Mouse (Mus musculus): Measurements from ENCODE around the gene Ubc.

Ubc gene

DNA sequence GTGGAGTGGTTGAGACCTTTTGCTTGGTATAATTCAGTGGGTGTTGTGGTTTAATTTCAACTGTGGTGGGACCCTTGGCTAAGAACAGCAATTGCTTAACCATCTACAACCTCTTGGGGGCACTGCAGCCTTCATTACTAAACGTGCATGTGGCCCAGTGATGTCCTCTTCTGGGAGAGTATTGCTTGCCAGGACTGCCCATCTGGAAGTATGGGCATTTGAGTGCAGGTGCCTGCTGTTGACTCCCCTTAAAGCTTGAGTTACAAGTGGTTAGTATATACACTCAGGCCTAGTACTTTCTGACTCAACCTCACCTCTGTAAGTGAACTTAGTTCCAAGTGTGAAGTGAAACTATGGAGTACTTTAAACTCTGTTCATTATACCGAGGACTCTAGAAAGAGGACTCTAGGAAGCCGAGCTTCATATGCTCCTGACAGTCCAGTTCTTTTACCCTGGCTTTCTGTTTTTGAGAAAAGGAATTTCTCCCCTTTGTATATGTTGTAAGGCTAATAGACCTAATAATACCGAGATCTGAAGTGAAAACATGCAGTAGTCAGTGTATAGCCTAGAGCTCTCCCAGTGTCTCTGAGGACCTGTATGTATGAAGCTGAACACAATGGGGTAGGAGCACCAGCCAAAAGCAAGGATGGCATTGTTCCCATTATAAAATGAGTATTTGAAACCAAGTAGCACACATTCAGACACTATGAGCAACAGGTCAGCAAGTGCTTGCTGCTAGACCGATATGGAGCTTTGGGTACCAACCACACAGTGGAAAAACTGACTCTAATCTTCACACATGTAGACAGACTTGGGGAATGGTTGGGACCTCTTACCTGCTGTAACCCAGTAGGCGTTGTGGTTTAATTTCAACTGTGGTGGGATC, 7.1 kb downstream of the Ubc start:
- DNase-seq (ENCODE audit: low spot score): peak; percentile 68

DNA sequence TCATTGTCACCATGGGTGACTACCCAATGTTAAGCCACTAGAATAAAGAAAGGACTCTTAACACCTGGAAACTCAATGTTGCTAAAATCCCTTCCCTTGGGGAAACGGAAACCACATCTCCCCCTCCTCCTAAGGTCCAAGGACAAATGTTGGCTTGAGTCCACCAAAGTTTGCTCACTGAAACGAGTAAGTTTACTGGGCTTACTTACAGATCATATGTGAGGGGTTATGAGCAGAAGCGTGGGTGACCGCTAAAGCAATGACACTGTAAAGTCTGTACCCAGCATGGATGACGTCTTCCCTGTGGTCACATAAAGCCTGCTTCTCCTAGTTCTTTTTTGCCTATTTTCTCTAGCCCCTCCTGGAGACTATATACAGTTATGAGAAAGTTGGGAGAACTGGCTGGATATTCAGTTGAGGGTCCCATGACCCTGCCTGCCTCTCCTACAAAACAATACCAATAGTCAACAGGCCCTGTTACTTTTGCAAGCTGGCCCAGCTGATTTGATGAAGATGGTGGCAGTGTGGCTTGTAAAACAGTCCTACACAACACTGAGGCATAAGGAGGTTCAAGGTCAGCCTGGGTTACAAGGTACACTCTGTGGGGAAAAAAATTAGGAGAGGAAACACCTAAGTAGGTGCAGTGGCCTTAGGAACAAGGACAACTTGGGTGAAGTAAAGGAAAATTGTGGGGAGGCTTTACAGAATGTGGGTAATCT, 7.9 kb downstream of the Ubc start:
- no peak for DNase-seq (ENCODE audit: low spot score)

DNA sequence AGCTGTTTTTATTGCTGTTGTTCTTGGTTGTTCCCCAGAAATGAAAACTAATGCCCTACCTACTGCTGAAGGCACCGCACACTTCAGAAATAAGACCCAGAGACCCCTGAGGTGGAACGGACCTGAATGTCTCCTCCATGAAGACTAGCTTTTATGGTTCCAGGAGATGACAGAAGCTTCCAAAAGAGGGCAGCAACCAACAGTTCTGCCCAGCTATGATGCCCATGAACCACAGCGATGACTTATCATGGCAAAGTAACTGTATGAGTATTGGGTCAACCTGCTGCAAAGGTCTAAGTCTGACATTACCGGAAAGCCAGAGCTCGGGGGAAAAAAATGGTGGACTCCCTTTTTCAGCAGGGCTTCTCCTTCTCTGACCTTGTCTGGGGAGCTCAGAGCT, 11.1 kb downstream of the Ubc start:
- no peak for DNase-seq (ENCODE audit: low spot score)

DNA sequence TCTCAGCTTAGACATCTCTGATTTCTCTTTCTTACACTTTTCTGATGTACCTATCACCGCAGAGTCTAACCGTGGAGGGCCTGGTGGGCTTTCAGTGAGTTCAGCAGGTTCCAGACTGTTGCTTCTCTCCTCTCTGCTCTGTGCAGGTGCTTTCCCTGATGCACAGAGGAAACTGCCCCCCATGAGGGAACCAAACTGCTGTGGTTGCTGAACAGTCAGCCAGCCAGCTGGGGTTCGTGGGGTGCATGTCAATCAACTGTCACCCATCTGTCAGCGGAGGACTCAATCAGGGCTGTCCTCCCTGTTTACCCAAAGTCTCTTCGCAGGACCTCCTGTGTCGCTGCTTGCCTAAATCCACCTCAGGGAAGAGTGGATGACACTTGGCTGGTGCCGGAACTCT, 12.8 kb downstream of the Ubc start:
- no peak for DNase-seq (ENCODE audit: low spot score)

DNA sequence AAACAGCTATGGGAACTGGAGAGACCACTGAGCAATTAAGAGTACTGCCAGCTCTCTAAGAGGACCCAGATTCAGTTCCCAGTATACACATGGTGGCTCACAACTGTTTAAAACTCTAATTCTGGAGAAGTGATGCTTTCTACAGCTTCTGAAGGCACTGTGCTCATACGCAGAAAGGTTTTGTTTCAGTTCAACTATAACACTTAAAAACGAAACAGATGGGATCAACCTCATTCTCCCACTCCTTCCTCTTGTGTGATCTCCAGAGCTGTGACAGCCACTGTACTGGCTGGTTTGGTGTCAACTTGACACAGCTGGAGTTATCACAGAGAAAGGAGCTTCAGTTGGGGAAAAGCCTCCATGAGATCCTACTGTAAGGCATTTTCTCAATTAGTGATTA, 14.1 kb downstream of the Ubc start:
- DNase-seq (ENCODE audit: low spot score): no peak

DNA sequence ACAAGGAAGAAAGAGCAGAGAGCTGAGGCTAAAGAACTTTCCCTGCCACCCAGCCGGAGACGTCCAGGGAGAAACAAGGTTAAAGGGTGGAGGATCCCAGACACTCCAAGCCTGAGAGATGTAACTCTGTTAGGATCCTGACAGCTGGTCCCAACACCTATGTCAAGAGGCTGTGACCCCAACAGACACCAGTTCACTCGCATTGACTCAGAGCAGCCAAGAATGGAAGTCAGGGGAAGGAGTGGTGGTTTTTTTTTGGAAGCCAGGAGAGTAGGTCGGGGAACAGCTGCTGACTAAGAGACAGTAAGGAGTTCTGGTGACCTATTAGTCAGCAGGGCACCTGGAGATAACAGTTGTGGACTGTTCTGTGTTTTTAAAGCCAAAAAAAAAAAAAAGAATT, 18.0 kb downstream of the Ubc start:
- no peak for DNase-seq (ENCODE audit: low spot score)

DNA sequence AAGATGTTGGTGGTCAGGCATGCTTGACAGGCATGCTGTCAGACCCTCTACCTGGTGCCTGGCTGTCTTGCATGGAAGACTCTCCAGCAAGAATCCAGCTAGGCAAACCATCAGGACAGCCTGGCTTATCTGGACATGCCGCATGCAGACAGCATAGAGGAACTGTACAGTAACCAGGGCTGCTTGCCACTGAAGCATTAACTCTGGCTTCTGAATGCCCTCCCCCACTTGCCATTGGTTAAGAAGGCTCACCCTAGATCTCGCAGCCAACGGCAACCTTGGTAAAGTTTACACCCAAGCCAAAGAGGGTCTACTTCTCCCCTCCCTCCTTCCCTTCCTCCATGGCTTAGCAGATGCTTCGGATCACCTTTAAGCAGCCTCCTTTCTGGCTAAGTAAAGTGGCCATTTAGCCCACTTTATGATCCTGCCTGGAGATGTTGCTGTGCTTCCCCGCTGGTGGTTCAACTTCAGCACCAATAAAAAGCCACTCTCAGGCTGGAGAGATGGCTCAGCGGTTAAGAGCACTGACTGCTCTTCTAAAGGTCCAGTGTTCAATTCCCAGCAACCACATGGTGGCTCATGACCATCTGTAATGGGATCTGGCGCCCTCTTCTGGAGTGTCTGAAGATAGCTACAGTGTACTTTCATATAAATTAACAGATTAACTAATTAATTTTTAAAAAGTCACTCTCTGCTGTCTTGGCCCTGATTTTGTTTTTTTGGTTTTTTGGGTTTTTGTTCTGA, 18.9 kb downstream of the Ubc start:
- DNase-seq (ENCODE audit: low spot score): no peak

DNA sequence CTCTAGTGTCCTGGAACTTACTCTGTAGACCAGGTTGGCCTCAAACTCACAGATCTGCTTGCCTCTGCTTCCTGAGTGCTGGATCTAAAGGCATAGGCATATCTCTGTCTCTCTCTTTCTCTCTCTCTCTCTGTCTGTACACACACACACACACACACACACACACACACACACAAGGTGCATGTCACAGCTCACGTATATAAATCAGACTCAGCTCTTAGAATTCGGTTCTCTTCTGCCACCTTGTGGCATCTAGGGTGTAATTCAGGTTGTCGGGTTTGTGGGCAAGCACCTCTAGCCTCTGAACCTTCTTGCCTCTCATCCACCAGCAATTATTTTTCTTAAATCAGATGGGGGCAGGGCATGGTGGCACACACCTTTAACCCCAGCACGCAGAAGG, 21.4 kb downstream of the Ubc start:
- DNase-seq (ENCODE audit: low spot score): peak; percentile 62

DNA sequence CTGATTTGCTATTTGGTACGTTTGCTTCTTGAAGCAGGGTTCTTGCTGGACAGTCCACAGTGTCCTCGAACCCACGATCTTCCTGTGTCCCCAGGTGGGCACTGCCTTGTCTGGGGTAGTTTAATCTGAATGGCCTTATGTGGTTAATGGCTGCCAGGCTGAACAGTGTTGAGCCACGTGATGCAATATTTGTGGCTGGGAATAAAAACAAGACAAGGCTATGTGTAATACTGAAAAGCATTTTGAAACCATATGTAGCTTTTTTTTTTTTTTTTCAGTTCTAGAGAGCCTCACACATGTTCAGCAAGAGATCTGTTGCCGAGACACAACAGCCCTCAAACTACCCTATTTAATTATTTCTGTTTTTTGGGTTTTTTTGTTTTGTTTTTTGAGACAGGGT, 21.8 kb downstream of the Ubc start:
- no peak for DNase-seq (ENCODE audit: low spot score)

DNA sequence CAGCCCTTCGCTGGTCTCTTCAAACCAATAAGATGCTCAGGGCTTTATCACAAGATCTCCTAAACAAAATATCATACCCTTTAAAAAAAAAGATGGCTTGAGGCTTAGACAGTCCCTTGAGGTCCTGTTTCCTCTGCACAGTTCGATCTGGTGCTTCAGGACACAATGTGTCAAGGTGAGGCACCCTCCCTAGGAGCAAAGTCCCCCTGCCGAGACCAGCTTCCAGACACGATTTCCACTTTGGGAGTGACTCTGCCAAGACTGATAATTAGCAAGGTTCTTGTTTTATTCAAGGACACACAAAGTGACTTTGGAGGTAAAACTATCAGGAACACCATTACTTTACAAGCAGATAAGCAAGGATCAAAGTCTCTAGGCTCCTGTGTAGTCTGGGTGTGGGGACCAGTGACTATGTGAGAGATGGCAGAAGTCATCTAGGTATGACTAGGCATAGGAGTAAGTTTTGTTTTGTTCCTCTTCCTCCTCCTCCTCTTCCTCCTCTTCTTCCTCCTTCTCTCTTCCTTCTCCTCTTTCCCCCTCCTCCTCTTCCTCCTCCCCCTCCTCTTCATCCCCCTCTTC, 25.1 kb downstream of the Ubc start:
- no peak for DNase-seq (ENCODE audit: low spot score)

DNA sequence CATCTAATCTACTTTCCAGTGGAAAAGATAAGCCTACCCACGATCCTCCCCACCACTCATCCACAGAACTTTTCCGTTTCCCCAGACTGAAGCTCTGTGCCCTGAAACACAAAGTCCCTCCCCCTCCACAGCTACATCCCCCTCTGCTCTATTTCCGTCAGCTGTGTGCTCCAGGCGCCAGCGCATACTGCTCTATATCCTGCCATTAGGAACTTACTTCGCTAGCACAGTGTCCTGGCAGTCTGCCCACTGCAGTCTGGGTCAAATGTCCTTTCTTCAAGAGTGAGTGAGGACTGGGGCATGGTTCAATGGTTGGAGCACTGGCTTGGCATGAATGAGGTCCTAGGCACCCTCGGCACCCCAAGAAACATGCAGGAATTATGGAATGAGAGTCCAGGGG, 26.1 kb downstream of the Ubc start:
- no peak for DNase-seq (ENCODE audit: low spot score)

DNA sequence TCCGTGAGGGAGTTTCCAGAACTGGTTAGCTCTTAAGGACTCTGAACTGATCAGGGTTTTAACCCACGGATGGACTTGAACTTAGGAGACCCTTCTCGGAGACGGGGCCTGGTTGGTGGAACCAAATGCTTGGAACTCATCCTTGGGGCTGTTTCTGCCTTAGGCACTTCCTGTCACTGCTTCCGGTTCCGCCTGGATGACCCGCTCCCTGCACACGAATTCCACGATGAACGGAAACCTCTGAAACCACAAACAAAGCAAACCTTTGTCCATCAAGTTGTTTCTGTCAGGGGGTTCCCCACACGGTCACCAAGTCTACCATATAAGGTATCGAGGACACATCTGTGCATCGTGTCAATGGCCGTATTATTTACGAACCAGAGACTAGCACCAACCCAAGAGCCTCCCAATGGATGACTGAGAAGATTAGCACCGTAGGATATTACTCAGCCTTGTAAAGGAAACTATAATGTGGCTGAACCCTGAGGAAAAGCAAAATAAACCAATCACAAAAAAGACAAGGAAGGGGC, 29.0 kb downstream of the Ubc start:
- DNase-seq (ENCODE audit: low spot score): no peak

DNA sequence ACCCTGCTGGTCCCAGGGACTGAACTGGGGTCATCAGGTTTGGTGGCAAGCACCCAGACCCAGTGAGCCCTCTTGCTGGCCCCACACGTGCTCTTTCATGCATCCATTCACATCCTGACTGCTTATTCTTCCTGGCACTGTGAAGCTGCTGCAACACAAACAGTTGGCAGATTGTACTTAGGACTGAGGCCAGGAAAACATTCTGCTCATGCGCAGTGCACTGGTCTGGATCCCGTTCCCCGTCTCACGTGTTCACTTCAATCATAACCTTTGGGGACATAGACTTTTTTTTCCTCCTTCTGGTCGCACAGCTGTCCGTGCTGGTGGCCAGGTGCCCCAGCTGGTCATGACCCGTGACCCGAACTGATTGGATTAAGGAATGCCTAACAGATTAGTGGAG, 29.4 kb downstream of the Ubc start:
- DNase-seq (ENCODE audit: low spot score): no peak

DNA sequence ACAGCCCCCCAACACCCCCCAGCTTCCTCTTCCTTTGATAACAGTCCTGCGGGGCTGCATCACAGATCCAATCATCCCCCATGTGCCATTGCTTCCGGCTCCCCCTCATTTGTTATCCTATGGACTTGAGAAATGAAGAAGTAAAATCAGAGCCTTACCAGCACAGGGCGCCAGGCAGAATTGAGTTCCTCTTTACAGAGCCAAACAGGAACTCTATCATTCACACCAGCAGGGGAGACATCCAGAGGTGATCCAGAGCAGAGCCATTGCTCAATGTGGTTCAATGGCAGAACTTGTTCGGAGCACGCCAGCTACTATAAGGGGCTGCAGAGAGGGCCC, 31.8 kb downstream of the Ubc start:
- no peak for DNase-seq (ENCODE audit: low spot score)

DNA sequence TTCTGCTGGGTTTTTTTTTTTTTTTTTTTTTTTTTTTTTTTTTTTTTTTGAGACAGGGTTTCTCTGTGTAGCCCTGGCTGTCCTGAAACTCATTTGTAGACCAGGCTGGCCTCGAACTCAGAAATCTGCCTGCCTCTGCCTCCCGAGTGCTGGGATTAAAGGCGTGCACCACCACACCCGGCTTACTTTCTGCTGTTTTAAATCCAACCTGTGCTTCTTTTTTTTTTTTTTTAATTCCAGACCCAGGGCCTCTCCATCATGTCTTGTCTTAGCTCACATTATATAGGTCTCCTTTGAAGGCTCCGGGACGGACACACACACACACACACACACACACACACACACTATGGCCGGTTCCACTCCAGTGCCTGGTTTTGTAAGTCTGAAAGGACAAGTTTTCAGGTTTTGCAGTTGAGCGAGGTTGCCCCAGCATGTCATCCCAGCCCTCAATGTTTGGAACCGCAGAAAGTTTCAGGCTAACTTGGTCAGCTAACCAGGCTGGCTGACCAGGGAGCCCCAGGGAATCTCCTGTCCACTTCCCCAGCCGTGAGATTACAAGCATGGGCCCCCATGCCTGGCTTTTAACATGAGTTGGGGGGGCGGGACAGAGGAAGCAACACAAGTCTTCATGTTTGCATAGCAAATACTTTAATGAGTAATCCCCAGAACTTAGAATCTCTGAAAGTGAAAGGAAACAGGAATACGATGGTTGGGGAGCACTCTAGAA, 32.3 kb downstream of the Ubc start:
- no peak for DNase-seq (ENCODE audit: low spot score)

DNA sequence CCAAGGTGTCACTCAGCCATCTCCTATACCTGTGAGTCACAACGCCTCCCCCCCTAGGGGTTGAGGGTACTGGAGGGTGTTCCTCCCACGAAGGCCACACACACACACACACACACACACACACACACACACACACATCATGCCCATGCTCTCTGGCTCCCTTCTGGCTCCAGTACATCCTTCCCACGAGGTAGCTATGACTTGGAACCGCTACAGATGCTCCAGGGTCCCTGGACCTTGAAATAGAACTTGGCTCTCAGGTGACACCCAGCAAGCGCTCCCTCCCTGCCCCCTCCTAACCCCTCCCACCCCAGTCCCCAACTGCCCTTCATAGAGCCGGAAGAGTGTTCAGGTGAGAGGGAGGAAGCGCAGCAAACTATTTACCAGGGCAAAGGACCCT, 34.4 kb downstream of the Ubc start:
- no peak for DNase-seq (ENCODE audit: low spot score)

DNA sequence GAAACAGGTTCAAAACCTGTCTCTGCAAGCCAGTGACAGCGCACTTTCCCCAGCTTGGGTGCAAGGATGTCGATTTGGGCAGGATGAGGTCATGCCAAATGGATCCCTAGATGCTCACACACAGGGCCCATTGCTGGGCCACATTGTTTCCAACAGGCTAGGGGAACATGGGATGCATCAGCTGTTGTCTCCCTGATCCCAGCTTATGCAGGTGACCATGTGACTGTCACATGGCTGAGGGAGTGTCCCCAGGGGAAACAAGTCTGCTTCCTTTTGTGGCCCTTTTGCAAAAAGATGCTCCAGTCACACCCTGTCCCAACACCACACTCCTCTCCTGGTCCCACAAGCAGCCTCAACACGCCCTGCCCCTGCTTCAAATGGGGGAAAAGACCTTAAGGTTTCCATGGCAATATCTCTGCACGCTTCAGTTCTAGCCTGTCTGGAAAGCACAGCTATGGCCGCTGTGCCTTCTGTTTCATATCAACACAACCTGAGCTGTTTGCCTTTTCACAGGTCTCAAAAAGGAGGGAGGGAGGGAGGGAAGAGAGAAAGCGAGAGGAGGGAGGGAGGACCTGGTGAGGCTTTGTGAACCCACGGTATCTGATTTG, 35.0 kb downstream of the Ubc start:
- DNase-seq (ENCODE audit: low spot score): no peak

DNA sequence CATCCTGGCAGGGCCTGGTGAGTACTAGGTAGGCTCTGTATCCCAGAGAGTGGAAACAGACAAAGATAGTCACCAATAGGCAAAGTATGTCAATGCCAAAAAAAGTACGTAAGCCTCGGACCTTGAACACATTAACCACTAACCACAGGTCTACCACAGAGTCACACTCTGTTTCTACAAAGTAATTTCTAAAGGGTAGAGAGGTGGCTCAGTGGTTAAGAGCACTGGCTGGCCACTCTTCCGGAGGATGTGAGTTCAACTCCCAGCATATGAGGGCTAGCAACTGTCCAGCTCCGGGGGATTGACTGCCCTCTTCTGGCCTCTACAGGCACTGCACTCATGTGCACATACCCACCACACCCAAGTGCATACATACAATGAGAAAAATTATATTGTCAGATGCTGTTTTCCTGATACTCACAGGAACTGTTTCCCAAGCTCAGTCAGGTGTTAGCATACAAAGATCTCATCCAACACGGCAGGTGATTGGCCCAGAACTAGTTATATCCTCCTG, 37.2 kb downstream of the Ubc start:
- DNase-seq (ENCODE audit: low spot score): no peak

DNA sequence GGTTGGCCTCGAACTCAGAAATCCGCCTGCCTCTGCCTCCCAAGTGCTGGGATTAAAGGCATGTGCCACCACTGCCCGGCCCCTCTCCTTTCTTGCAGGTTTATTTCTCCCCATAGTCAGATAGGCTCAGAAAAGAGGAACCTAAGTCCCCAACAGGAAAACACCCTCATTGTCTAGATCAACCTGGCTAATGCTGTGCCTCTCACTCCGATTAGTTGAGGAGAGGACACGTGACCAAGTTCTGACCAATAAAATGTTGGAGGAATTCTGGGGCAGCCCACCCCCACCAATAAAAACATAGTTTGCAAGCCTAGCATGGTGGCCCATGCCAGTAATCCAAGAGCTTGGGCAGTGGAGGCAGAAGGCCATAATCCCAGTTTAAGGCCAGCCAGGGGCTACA, 38.1 kb downstream of the Ubc start:
- no peak for DNase-seq (ENCODE audit: low spot score)

DNA sequence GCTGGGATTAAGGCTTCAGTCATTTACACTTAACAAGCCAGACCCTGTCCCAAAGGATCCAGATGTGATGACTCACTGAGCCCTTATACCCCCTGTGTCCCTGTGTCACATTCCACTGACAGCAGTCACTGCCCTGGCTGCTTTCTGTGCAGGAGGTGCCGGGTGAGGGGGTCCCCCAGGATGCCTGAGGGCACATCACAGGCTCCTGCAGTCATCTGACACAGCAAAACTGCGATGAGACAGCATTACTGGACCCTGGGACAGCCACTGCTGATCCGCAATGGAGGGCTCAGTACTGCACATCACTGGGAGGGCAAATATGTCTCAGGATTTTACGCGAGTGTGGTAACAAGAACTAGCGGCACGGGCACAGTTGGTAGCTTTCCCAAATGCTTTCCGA, 38.9 kb downstream of the Ubc start:
- no peak for DNase-seq (ENCODE audit: low spot score)

DNA sequence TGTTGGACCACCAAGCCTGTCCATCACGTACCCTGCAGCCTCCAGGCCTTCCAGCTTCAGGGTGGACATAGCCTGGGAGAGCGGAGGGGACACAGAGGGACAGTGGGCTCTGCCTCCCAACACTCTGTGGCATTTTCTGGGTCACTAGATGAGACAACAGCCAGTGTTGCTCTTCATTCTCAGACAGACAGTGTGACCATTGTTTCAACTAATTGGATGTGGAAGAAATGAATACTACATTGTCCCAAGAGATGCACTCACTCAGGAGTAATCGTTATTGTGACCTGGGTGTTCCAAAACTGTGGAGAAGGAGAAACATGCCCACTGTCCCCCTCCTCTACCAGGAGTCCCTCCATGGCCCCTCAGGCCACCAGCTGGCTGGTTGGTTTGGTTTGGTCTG, 40.6 kb downstream of the Ubc start:
- no peak for DNase-seq (ENCODE audit: low spot score)
